Mouse (Mus musculus) limb, embryonic 14.5 days (tissue): ENCODE measurements around the gene Fopnl. TPM values are rescaled to one million over a fixed set of nuclear protein-coding genes. Genes with fewer than 3 reads are reported as not detected.

Source experiments
- ATAC-seq: fragments of 200-750 bp; cut with Nextera tagmentation; 2 replicates; pipeline ENCODE4 v1.8.0; 2017; ENCODE audit warnings: low read depth, moderate number of reproducible peaks, moderate TSS enrichment; ENCODE audit not compliant: low FRiP score
- DNase-seq: peaks from one replicate; pipeline ENCODE4 v3.0.0-alpha.2; 2015; ENCODE audit warnings: low spot score
- H3K27ac ChIP-seq: fragments of 300-500 bp; sonication (generic); replicated peaks from 2 replicates; pipeline ENCODE4 v1.5.1; 2014; ENCODE audit warnings: low read depth, mild to moderate bottlenecking, low read length, moderate library complexity, mixed read lengths
- H3K27me3 ChIP-seq: fragments of 300-500 bp; sonication (generic); 2 replicates; pipeline ENCODE4 v1.6.1; 2014; ENCODE audit warnings: low read length, mixed read lengths; ENCODE audit not compliant: control insufficient read depth, insufficient read depth
- H3K36me3 ChIP-seq: fragments of 300-500 bp; sonication (generic); 2 replicates; pipeline ENCODE4 v1.6.1; 2014; ENCODE audit warnings: mild to moderate bottlenecking, low read length, moderate library complexity, mixed read lengths; ENCODE audit not compliant: control insufficient read depth, insufficient read depth
- H3K4me1 ChIP-seq: fragments of 300-500 bp; sonication (generic); 2 replicates; pipeline ENCODE4 v1.6.1; 2014; ENCODE audit warnings: antibody characterized with exemption, low read length, mixed read lengths; ENCODE audit not compliant: control insufficient read depth, insufficient read depth
- H3K4me2 ChIP-seq: fragments of 300-500 bp; sonication (generic); replicated peaks from 2 replicates; pipeline ENCODE4 v1.6.1; 2014; ENCODE audit warnings: low read depth, mild to moderate bottlenecking, low read length, moderate library complexity; ENCODE audit not compliant: severe bottlenecking
- H3K4me3 ChIP-seq: fragments of 300-500 bp; sonication (generic); replicated peaks from 2 replicates; pipeline ENCODE4 v1.5.1; 2014; ENCODE audit warnings: low read length
- H3K9ac ChIP-seq: fragments of 300-500 bp; sonication (generic); 2 replicates; pipeline ENCODE4 v1.6.1; 2014; ENCODE audit warnings: mild to moderate bottlenecking, low read depth, low read length, moderate library complexity; ENCODE audit not compliant: severe bottlenecking
- H3K9me3 ChIP-seq: fragments of 300-500 bp; sonication (generic); 2 replicates; pipeline ENCODE4 v1.6.1; 2016; ENCODE audit warnings: low read length; ENCODE audit not compliant: control insufficient read depth
- POLR2A ChIP-seq: fragments of 200-500 bp; IDR thresholded peaks from 2 replicates; pipeline ENCODE4 v1.8.0; 2012; ENCODE audit warnings: inconsistent platforms, mild to moderate bottlenecking, moderate library complexity, borderline replicate concordance; ENCODE audit not compliant: insufficient read depth, insufficient read length; ENCODE audit errors: extremely low read depth
- WGBS: fragments of 180-500 bp; shearing (Covaris S2); extraction: QIAGEN DNeasy Blood & Tissue Kit; methylation state at CpG from one replicate; pipeline ENCODE4 v1.1.7; 2014; 5-methylcytosine and 5-hydroxymethylcytosine counted together
- polyA plus RNA-seq, 2 experiments: library from polyadenylated mRNA; depleted of rRNA in 1 of 2; stranded (reverse) in 1 of 2; unstranded in 1 of 2; fragments of >200 nt; fragmentation: Nextera tagmentation in 1 of 2; extraction: Ambion mirVana in 1 of 2; gene quantifications; 2 replicates each; pipeline versions ENCODE4 v1.2.1 to v1.2.3; 2012 to 2014

Gene Fopnl
- polyA plus RNA-seq, 2 experiments, result 65.2 to 143 TPM

DNA sequence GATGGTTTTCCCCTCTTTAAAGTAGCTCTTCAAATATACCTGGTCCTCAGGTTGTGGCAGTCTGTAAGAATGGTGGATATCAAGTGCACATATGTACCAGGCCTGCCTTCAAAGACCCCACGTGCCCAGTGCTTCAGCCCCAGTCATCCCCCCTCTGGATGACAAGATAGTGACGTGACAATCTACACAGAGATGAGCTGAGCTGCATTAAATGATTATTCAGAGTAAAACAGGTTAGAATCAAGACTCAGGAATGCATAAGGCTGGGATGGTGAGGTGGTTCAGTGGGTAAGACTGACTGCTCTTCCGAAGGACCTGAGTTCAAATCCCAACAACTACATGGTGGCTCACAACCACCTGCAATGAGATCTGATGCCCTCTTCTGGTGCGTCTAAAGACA, 19.5 kb downstream of the Fopnl start:
- no peak overlapping the region for H3K27ac ChIP-seq
- H3K4me3 ChIP-seq, result no peak overlapping the region
- WGBS, result 93% methylated on average over 4 of the region's 4 CpGs
- no peak overlapping the region for H3K4me2 ChIP-seq
- no peak for TF ChIP-seq POLR2A
- no peak for ATAC-seq
- peaks cover 51% of the 10 kb centered on the region for H3K36me3 ChIP-seq
- H3K9ac ChIP-seq, result no peak overlapping the region
- DNase-seq, result no peak
- peaks cover under 1% of the 10 kb centered on the region; the same call in 1 of the 2 replicates for H3K4me1 ChIP-seq
- H3K9me3 ChIP-seq, result no peaks in the 10 kb centered on the region
- no peaks in the 10 kb centered on the region for H3K27me3 ChIP-seq

DNA sequence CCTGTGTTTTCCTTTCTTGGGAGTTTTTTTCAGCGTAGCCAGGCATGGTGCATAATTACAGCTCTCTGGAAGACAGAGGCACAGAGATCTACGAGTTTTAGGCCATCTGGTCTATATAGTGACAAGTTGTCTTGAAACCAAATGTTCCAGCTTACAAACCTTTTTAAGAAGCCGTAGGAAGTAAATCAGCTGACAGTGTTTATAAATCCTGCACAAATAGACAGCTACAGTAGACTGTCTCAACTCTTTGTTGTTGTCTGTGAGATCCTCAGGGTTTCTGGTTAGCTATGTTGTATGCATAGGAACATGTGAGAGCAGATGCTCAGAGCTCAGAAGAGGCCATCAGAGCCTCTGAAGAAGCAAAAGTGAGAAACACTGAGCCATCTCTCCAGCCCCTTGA, 20.1 kb downstream of the Fopnl start:
- WGBS, result 58% methylated on average over 3 of the region's 3 CpGs
- Histone ChIP-seq H3K9ac (no peak overlapping the region), H3K4me1 (peaks cover 5% of the 10 kb centered on the region; the same call in 1 of the 2 replicates), H3K36me3 (peaks cover 46% of the 10 kb centered on the region), H3K4me2 (no peak overlapping the region), H3K9me3 (no peaks in the 10 kb centered on the region), H3K4me3 (no peak overlapping the region), H3K27ac (no peak overlapping the region), H3K27me3 (no peaks in the 10 kb centered on the region)
- TF ChIP-seq POLR2A, result no peak
- DNase-seq (no peak), ATAC-seq (no peak)

DNA sequence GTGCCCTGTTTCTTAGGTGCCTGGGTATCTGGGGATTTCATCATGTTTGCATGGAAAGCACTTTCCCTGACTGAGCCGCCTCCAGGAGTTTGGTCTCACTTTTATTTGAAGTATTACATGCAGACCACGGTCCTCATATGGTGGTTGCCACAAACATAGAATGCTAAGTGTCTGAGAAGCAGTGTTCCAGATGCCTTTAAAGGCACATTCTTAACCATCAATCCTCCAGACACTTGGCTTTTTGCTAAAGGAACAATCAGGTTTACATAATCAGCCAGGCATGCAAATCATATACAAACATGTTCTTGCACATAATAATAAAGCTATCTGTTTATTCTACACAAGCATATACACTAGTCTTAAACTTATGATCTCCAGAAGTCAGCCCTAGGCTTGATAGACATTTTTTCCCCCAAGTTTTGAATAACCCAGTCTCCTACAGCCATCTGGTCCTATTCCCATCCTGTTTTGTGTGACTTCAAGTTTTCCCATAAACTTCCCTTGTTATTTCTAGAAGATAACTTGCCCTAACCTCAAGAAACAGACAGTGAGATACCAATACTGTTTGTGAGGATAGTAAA, 20.6 kb downstream of the Fopnl start:
- TF ChIP-seq POLR2A, result no peak
- Histone ChIP-seq H3K27ac (no peak overlapping the region), H3K9ac (no peak overlapping the region), H3K36me3 (peaks cover 42% of the 10 kb centered on the region), H3K27me3 (no peaks in the 10 kb centered on the region), H3K4me1 (peaks cover 9% of the 10 kb centered on the region), H3K4me3 (no peak overlapping the region), H3K9me3 (no peaks in the 10 kb centered on the region), H3K4me2 (no peak overlapping the region)
- ATAC-seq, result no peak
- 68% methylated on average over 2 of the region's 2 CpGs for WGBS
- no peak for DNase-seq

DNA sequence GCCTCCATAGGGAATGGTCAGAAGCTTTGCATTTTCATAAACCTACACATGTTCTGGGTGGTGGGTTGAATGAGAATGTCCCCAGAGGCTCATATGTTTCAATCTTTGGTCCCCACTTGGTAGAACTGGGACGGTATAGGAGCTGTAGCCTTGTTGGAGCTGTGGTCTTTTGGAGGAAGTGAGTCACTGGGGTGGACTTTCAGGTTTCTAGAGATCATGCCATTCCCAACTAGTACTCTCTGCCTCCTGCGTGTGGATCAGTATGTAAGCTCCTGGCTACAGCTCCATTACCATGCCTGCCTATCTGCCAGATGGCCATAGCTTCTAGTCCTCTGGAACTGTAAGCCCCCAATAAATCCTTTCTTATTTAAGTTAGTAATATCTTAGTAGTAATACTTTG, 21.9 kb downstream of the Fopnl start:
- Histone ChIP-seq H3K27me3 (no peaks in the 10 kb centered on the region), H3K9me3 (no peaks in the 10 kb centered on the region), H3K36me3 (peaks cover 31% of the 10 kb centered on the region), H3K4me2 (no peak overlapping the region), H3K9ac (no peak overlapping the region), H3K27ac (no peak overlapping the region), H3K4me3 (no peak overlapping the region), H3K4me1 (peaks cover 11% of the 10 kb centered on the region)
- no peak for TF ChIP-seq POLR2A
- no peak for ATAC-seq
- 87% methylated on average over 2 of the region's 2 CpGs for WGBS
- DNase-seq, result no peak

DNA sequence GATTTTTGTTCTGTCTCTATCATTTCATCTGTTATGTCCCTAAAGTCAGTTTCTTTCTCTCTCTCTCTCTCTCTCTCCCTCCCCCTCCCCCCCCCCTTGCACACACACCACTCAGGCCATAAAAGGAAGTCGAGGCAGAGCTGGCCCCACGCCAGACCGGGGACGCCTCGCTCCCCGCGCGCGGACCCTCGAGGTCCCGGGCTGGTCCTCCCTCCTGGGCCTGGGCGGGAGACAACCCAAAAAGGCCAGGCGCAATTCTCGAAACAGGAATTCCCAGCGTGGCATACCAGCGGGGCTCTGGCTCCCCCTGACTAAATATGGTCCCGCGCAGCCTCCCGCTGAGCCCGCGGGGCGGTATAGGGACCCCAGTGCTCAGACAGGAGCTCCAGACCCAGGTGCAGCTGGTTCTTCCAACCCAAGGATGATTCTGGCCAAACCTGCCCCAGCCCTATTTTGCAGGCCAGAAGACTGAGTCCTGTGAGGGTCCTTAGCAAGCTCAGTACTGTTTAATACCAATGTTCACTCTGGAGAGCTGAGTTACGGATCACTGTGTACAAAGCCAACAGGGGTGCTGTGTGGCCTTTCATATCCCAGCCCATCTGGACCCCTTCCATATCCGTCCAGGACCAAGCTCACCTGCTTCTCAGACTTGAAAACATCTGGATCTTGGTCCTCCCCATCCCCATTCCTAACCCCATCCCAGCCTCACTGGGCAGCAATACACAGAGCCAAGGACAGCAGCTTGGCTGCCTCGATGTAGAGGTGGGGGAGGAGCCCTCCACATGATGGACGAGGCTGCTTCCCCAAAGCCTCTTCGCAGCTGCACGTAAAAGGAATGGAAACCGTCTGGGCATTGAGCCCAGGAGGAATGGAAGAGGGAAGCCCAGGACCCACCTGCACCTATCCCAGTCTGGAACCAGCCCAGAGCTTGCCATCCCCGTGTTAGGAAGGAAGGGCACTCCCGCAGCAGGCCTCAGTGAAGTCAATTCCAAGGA, 24.7 kb downstream of the Fopnl start:
- DNase-seq (peak; percentile 28), ATAC-seq (peak; percentile 47)
- no peak for TF ChIP-seq POLR2A
- peak overlapping the region; percentile 62 for H3K4me2 ChIP-seq
- H3K4me1 ChIP-seq, result peaks cover 11% of the 10 kb centered on the region
- H3K9ac ChIP-seq, result peak overlapping the region; percentile 50
- peaks cover 6% of the 10 kb centered on the region for H3K36me3 ChIP-seq
- 7% methylated on average over 30 of the region's 31 CpGs for WGBS
- no peak overlapping the region for H3K27ac ChIP-seq
- H3K4me3 ChIP-seq, result peak overlapping the region; percentile 31
- H3K27me3 ChIP-seq, result no peaks in the 10 kb centered on the region
- H3K9me3 ChIP-seq, result no peaks in the 10 kb centered on the region
